Mouse (Mus musculus): ENCODE measurements around the gene Gm44503.

DNA sequence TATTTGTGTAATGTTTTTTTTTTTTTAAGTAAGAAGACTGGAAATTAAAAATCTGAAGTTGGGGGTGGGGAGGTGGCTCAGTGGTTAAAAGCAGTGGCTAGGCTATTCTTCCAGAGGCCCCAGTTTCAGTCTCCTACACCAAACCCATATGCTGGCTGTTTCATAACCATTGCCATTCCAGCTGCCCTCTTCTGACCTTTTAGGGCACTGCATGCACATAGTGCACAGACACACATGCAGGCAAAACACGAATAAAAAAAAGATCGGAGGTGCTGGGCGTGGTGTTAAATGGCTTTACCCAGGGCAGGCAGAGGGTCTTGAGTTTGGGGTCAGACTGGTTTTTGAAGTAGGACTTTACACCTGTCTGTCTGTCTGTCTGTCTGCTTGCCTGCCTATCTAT is 47.5 kb downstream of the Gm44503 start:
- no peak for TF ChIP-seq CTCF (IDR thresholded peaks at IDR 0.05; ENCODE audit: borderline replicate concordance, control insufficient read depth, extremely low read depth, insufficient read depth, low read length, poor library complexity)
- no peak for TF ChIP-seq POLR2A (IDR thresholded peaks at IDR 0.05; ENCODE audit: control insufficient read depth, extremely low read depth, insufficient read depth, low read length, poor library complexity)

Measured in thymus, adult 2 months (tissue).